ENCODE assay signal across 8 mouse cellular contexts in genomic region chr10:95501033-95501432, GRCm38 (mm10). TPM values are rescaled to one million over a fixed set of nuclear protein-coding genes. Genes with fewer than 3 reads are reported as not detected.
DNase-seq lines count a peak whose midpoint lies in the region; ATAC-seq and TF ChIP-seq lines count a peak whose summit lies in the region.

No protein-coding gene starts in this region.

- H3K9ac ChIP-seq in heart, embryonic 14.5 days (ENCODE audit: low read length), result peak overlapping the region; percentile 95
- H3K9ac ChIP-seq in forebrain, postnatal 0 days, result peak overlapping the region; percentile 77

- H3K27ac ChIP-seq in heart, embryonic 14.5 days (replicated peaks in 1 of 2; ENCODE audit: control insufficient read depth in 1 of 2, insufficient read depth in 1 of 2, low read depth in 2 of 2, low read length in 2 of 2), result peak overlapping the region; percentile 94 to 96
- peak overlapping the region; percentile 86; the same call in 1 of the 2 replicates for H3K27ac ChIP-seq in forebrain, postnatal 0 days (ENCODE audit: low read depth, low read length)
- H3K27ac ChIP-seq in midbrain, embryonic 10.5 days (replicated peaks), result peak overlapping the region; percentile 95

- no peaks in the 10 kb centered on the region for H3K9me3 ChIP-seq in heart, embryonic 14.5 days (ENCODE audit: control insufficient read depth, low read length)
- H3K9me3 ChIP-seq in G1E (replicated peaks), result no peaks in the 10 kb centered on the region
- no peaks in the 10 kb centered on the region for H3K9me3 ChIP-seq in forebrain, postnatal 0 days (ENCODE audit: low read length)
- no peaks in the 10 kb centered on the region for H3K9me3 ChIP-seq in midbrain, embryonic 10.5 days (replicated peaks)

- TF ChIP-seq CTCF in G1E (IDR thresholded peaks at IDR 0.05; ENCODE audit: low read depth, low read length), result no peak
- TF ChIP-seq CTCF in forebrain, postnatal 0 days (IDR thresholded peaks at IDR 0.05; ENCODE audit: low read depth), result 0 out of 2 replicates have a peak, but pooled peaks have one; percentile 16

- peaks cover 2 to 12% of the 10 kb centered on the region in 2 experiments; a peak in 3 of 4 replicates for H3K4me1 ChIP-seq in heart, embryonic 14.5 days (ENCODE audit: control insufficient read depth in 2 of 2, insufficient read depth in 2 of 2, low read length in 2 of 2)
- H3K4me1 ChIP-seq in G1E (ENCODE audit: insufficient read depth, low read depth, low read length), result peaks cover 14% of the 10 kb centered on the region
- H3K4me1 ChIP-seq in forebrain, postnatal 0 days (ENCODE audit: insufficient read depth), result 0 out of 2 replicates have a peak, but pooled peaks cover 6% of the 10 kb centered on the region
- H3K4me1 ChIP-seq in midbrain, embryonic 10.5 days, result peaks cover 16% of the 10 kb centered on the region

- no peak for DNase-seq in heart, adult 11 months
- no peak for DNase-seq in G1E (ENCODE audit: low spot score)
- DNase-seq in forebrain, postnatal 0 days, result no peak
- DNase-seq in midbrain, embryonic 10.5 days (ENCODE audit: low spot score), result no peak
- no peak for DNase-seq in testis, postnatal 10 days (ENCODE audit: low spot score)
- DNase-seq in B cell, adult 2 months, result no peak

- WGBS in heart, embryonic 14.5 days, result 1% methylated on average over 7 of the region's 7 CpGs
- 1% methylated on average over 7 of the region's 7 CpGs for WGBS in forebrain, postnatal 0 days
- WGBS in midbrain, embryonic 10.5 days, result 4% methylated on average over 7 of the region's 7 CpGs

- 0 out of 2 replicates have a peak, but pooled peaks have one; percentile 56 for ATAC-seq in heart, embryonic 14.5 days (ENCODE audit: insufficient number of reproducible peaks, insufficient read depth, low FRiP score, low read depth)
- no peak; the same call in 1 of the 2 replicates for ATAC-seq in G1E (ENCODE audit: extremely low read depth, insufficient number of reproducible peaks, low FRiP score, poor library complexity, severe bottlenecking)
- ATAC-seq in forebrain, postnatal 0 days, result no peak
- no peak for ATAC-seq in monocyte, adult 5-6 weeks (replicated peaks; ENCODE audit: insufficient number of reproducible peaks, low FRiP score, low TSS enrichment, poor library complexity, severe bottlenecking)

- H3K27me3 ChIP-seq in heart, embryonic 14.5 days (ENCODE audit: control insufficient read depth, insufficient read depth, low read length), result no peaks in the 10 kb centered on the region
- peaks cover 2% of the 10 kb centered on the region; the same call in 1 of the 2 replicates for H3K27me3 ChIP-seq in G1E (ENCODE audit: insufficient read depth, low read length)
- no peaks in the 10 kb centered on the region for H3K27me3 ChIP-seq in forebrain, postnatal 0 days (ENCODE audit: insufficient read depth, low read length)
- no peaks in the 10 kb centered on the region for H3K27me3 ChIP-seq in midbrain, embryonic 10.5 days (ENCODE audit: low read depth, poor library complexity, severe bottlenecking)

- H3K36me3 ChIP-seq in heart, embryonic 14.5 days (ENCODE audit: control insufficient read depth, insufficient read depth, low read length), result peaks cover 35% of the 10 kb centered on the region
- H3K36me3 ChIP-seq in G1E (replicated peaks), result peaks cover 25% of the 10 kb centered on the region
- H3K36me3 ChIP-seq in forebrain, postnatal 0 days (ENCODE audit: insufficient read depth), result peaks cover 7% of the 10 kb centered on the region; the same call in 1 of the 2 replicates
- H3K36me3 ChIP-seq in midbrain, embryonic 10.5 days, result peaks cover 33% of the 10 kb centered on the region

- peak overlapping the region; percentile 87 to 90 for H3K4me3 ChIP-seq in heart, embryonic 14.5 days (ENCODE audit: control insufficient read depth in 1 of 2, insufficient read depth in 1 of 2, low read depth in 1 of 2, low read length in 2 of 2)
- H3K4me3 ChIP-seq in G1E (ENCODE audit: low read depth, low read length), result peak overlapping the region; percentile 95
- H3K4me3 ChIP-seq in forebrain, postnatal 0 days (ENCODE audit: low read depth, low read length), result peak overlapping the region; percentile 86
- peak overlapping the region; percentile 82 for H3K4me3 ChIP-seq in midbrain, embryonic 10.5 days

- H3K4me2 ChIP-seq in heart, embryonic 14.5 days (ENCODE audit: low read length), result peak overlapping the region; percentile 77
- peak overlapping the region; percentile 58 for H3K4me2 ChIP-seq in forebrain, postnatal 0 days (ENCODE audit: low read depth)

RNA-seq across cellular contexts. Expression of gene Mrpl42, which starts 0.7 kb away (rescaled TPM):
- polyA plus RNA-seq in heart, embryonic 14.5 days (2014; fragmentation: Nextera tagmentation; extraction: Ambion mirVana), result 657 and 673 TPM in 2 replicates
- total RNA-seq in G1E (2014; fragmentation: Nextera tagmentation) (111 and 113 TPM in 2 replicates), G1E (2017) (102 and 109 TPM in 2 replicates)
- 14.5 and 15.4 TPM in 2 replicates for polyA plus RNA-seq in G1E (2012)
- 84.9 and 88.8 TPM in 2 replicates for total RNA-seq in forebrain, postnatal 0 days (2014; rRNA removed)
- polyA plus RNA-seq in forebrain, postnatal 0 days (2015; fragmentation: Nextera tagmentation; extraction: Ambion mirVana), result 249 and 300 TPM in 2 replicates
- polyA plus RNA-seq in midbrain, embryonic 10.5 days (2016; fragmentation: Nextera tagmentation; extraction: Ambion mirVana), result 380 and 398 TPM in 2 replicates
- 39.1 to 48.3 TPM (median 43.7 TPM) in 3 replicates for total RNA-seq in monocyte, adult 5-6 weeks (2017)

RNA-seq across cellular contexts. Expression of gene Ube2n, which starts 13.9 kb away (rescaled TPM):
- 255 and 263 TPM in 2 replicates for polyA plus RNA-seq in heart, embryonic 14.5 days (2014; fragmentation: Nextera tagmentation; extraction: Ambion mirVana)
- total RNA-seq in G1E (2014; fragmentation: Nextera tagmentation), result 377 and 509 TPM in 2 replicates
- total RNA-seq in G1E (2017), result 134 and 148 TPM in 2 replicates
- 47.3 and 56.1 TPM in 2 replicates for polyA plus RNA-seq in G1E (2012)
- 222 and 275 TPM in 2 replicates for total RNA-seq in forebrain, postnatal 0 days (2014; rRNA removed)
- polyA plus RNA-seq in forebrain, postnatal 0 days (2015; fragmentation: Nextera tagmentation; extraction: Ambion mirVana), result 333 and 334 TPM in 2 replicates
- 478 and 483 TPM in 2 replicates for polyA plus RNA-seq in midbrain, embryonic 10.5 days (2016; fragmentation: Nextera tagmentation; extraction: Ambion mirVana)
- 101 to 144 TPM (median 135 TPM) in 3 replicates for total RNA-seq in monocyte, adult 5-6 weeks (2017)

Comparison
In these comparisons a context has a peak if more than half of its experiments do, and no peak if none do; other contexts are left out.
1. RNA of gene Mrpl42, which starts 0.7 kb away (polyA plus RNA-seq): 657 to 673 TPM in heart, embryonic 14.5 days, 380 to 398 TPM in midbrain, embryonic 10.5 days and 249 to 300 TPM in forebrain, postnatal 0 days; 14.5 to 15.4 TPM in G1E; every median in the first group is over 10 times any median in the second.
2. Peak in every context shown above with its lines, with median percentiles within 50 percentile points of each other: H3K27ac ChIP-seq and H3K4me3 ChIP-seq.